Mouse (Mus musculus): ENCODE measurements around the gene Nphp4. TPM values are rescaled to one million over a fixed set of nuclear protein-coding genes. Genes with fewer than 3 reads are reported as not detected.

Gene Nphp4
- polyA plus RNA-seq, 1 experiment from 2014 or later = 5.7 TPM

DNA sequence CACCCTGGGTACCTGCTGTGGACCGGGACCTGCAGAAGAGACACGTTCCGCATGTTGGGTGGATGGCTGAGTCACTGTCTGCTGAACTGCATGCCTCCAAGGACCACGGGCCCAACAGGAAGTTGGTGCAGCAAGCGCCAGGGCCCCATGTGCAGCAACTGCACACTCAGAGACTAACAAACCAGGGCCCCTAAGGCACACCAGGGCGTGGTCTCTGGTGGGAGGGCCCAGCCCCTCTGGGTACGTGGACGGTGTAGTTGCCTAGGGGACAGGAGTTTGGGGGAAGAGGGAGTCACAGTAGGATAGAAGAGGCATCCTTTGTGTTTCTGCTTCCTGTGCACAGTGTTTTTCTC lies 27.9 kb upstream of the Nphp4 start:
- no peak overlapping the region for H3K4me2 ChIP-seq (ENCODE audit: low read length)
- H3K4me3 ChIP-seq (replicated peaks; ENCODE audit: low read length) = no peak overlapping the region
- no peak overlapping the region for H3K27ac ChIP-seq (ENCODE audit: low read length)
- H3K4me1 ChIP-seq (replicated peaks; ENCODE audit: control insufficient read depth, insufficient read depth, low read length) = peaks cover 4% of the 10 kb centered on the region; the same call in 1 of the 2 replicates
- H3K9me3 ChIP-seq (ENCODE audit: control insufficient read depth, low read length) = no peaks in the 10 kb centered on the region
- no peak overlapping the region for H3K9ac ChIP-seq (replicated peaks; ENCODE audit: low read depth, low read length)
- 68% methylated on average over 8 of the region's 8 CpGs for WGBS
- no peaks in the 10 kb centered on the region for H3K36me3 ChIP-seq (ENCODE audit: control insufficient read depth, insufficient read depth)
- no peaks in the 10 kb centered on the region for H3K27me3 ChIP-seq (replicated peaks; ENCODE audit: control insufficient read depth, insufficient read depth, low read length)
- no peak for ATAC-seq

DNA sequence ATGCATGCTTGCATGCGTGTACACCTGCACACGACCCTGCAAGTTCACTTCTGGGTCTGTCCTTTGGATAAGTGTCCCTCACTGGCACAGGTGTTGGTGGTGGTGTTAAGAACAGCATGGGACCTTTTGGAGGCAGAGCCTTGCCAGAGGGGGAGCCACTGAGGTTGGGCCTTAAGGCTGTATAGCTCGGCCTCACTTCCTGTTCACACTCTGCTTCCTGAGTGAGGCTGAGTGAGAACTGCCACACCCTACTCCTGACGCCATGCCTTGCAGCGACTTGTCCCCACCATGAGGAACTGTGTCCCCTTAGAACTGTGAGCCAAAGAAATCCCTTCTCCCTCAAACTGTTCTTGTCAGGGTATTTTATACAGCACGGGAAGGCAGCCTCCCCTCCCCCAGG lies 25.1 kb upstream of the Nphp4 start:
- Histone ChIP-seq H3K27ac (ENCODE audit: low read length) (no peak overlapping the region), H3K9ac (replicated peaks; ENCODE audit: low read depth, low read length) (no peak overlapping the region), H3K4me2 (ENCODE audit: low read length) (no peak overlapping the region), H3K4me3 (replicated peaks; ENCODE audit: low read length) (no peak overlapping the region), H3K27me3 (replicated peaks; ENCODE audit: control insufficient read depth, insufficient read depth, low read length) (no peaks in the 10 kb centered on the region), H3K4me1 (replicated peaks; ENCODE audit: control insufficient read depth, insufficient read depth, low read length) (peaks cover 7% of the 10 kb centered on the region; the same call in 1 of the 2 replicates), H3K9me3 (ENCODE audit: control insufficient read depth, low read length) (no peaks in the 10 kb centered on the region), H3K36me3 (ENCODE audit: control insufficient read depth, insufficient read depth) (no peaks in the 10 kb centered on the region)
- ATAC-seq = no peak
- 87% methylated on average over 6 of the region's 6 CpGs for WGBS

DNA sequence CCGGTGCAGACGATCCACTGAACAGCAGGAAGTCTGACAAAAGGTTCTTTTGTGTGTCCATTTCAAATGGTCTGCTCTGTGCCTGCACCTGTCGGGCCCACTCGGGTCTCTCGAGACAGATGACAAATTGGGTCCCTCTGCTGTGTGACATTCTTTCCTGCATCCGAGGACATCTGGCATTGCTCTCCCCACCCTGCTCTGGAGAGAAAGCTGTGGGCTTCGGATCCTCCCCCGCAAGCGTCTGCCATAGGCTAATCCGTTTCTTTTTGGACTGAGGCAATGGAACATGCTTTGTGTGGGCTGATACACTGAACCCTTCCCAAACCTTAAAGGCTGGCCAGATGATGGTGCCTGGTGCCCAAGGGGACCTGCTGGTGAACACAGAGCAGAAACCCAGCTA lies 23.4 kb upstream of the Nphp4 start:
- H3K9ac ChIP-seq (replicated peaks; ENCODE audit: low read depth, low read length) = no peak overlapping the region
- 35% methylated on average over 10 of the region's 10 CpGs for WGBS
- H3K4me1 ChIP-seq (replicated peaks; ENCODE audit: control insufficient read depth, insufficient read depth, low read length) = peaks cover 7% of the 10 kb centered on the region; the same call in 1 of the 2 replicates
- no peaks in the 10 kb centered on the region for H3K27me3 ChIP-seq (replicated peaks; ENCODE audit: control insufficient read depth, insufficient read depth, low read length)
- no peak overlapping the region for H3K27ac ChIP-seq (ENCODE audit: low read length)
- ATAC-seq = peak; percentile 26; the same call in 1 of the 2 replicates
- no peak overlapping the region for H3K4me2 ChIP-seq (ENCODE audit: low read length)
- H3K36me3 ChIP-seq (ENCODE audit: control insufficient read depth, insufficient read depth) = no peaks in the 10 kb centered on the region
- no peaks in the 10 kb centered on the region for H3K9me3 ChIP-seq (ENCODE audit: control insufficient read depth, low read length)
- H3K4me3 ChIP-seq (replicated peaks; ENCODE audit: low read length) = no peak overlapping the region

GRCm38 (mm10) chr4:152454153-152454552 lies 22.4 kb upstream of the Nphp4 start:
- Histone ChIP-seq H3K9me3 (ENCODE audit: control insufficient read depth, low read length) (no peaks in the 10 kb centered on the region), H3K9ac (replicated peaks; ENCODE audit: low read depth, low read length) (no peak overlapping the region), H3K27me3 (replicated peaks; ENCODE audit: control insufficient read depth, insufficient read depth, low read length) (no peaks in the 10 kb centered on the region), H3K36me3 (ENCODE audit: control insufficient read depth, insufficient read depth) (no peaks in the 10 kb centered on the region), H3K4me2 (ENCODE audit: low read length) (no peak overlapping the region), H3K4me1 (replicated peaks; ENCODE audit: control insufficient read depth, insufficient read depth, low read length) (peaks cover 7% of the 10 kb centered on the region; the same call in 1 of the 2 replicates), H3K4me3 (replicated peaks; ENCODE audit: low read length) (no peak overlapping the region), H3K27ac (ENCODE audit: low read length) (no peak overlapping the region)
- WGBS = 73% methylated on average over 12 of the region's 12 CpGs
- ATAC-seq = no peak

DNA sequence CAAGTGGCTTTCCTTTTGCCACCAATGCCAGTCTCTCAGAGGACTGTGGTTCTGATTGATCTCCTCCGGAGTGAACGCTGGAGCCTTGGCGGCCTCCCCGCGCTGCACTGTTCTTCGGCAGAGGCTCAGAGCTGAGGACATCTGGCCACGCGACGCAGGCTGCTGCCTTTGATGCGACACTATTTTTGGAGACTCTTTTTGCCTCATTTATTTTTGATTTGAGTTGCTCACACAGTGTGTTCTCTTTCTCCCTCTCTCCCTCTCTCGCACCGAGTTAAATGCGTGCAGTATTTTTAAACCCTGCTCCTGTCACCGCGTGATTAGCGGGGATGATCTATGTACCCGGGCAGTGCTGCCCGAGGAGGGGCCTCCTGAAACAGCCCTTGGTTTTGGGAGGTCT lies 19.9 kb upstream of the Nphp4 start:
- WGBS = 78% methylated on average over 18 of the region's 18 CpGs
- Histone ChIP-seq H3K27me3 (replicated peaks; ENCODE audit: control insufficient read depth, insufficient read depth, low read length) (no peaks in the 10 kb centered on the region), H3K9ac (replicated peaks; ENCODE audit: low read depth, low read length) (no peak overlapping the region), H3K9me3 (ENCODE audit: control insufficient read depth, low read length) (no peaks in the 10 kb centered on the region), H3K36me3 (ENCODE audit: control insufficient read depth, insufficient read depth) (no peaks in the 10 kb centered on the region), H3K4me1 (replicated peaks; ENCODE audit: control insufficient read depth, insufficient read depth, low read length) (peaks cover 7% of the 10 kb centered on the region; the same call in 1 of the 2 replicates), H3K4me2 (ENCODE audit: low read length) (no peak overlapping the region), H3K27ac (ENCODE audit: low read length) (no peak overlapping the region), H3K4me3 (replicated peaks; ENCODE audit: low read length) (no peak overlapping the region)
- ATAC-seq = peak; percentile 55; the same call in 1 of the 2 replicates

- no peak overlapping the region for H3K27ac ChIP-seq (ENCODE audit: low read length)
- WGBS = 88% methylated on average over 4 of the region's 4 CpGs
These were observed 18.8 kb upstream of the Nphp4 start for GRCm38 (mm10) chr4:152457673-152458072.

GRCm38 (mm10) chr4:152462516-152462915 lies 14.0 kb upstream of the Nphp4 start:
- no peak for ATAC-seq

More at GRCm38 (mm10) chr4:152457673-152458072, 18.8 kb upstream of the Nphp4 start:
- H3K4me2 ChIP-seq (ENCODE audit: low read length) = no peak overlapping the region
- H3K36me3 ChIP-seq (ENCODE audit: control insufficient read depth, insufficient read depth) = no peaks in the 10 kb centered on the region
- peaks cover 7% of the 10 kb centered on the region; the same call in 1 of the 2 replicates for H3K4me1 ChIP-seq (replicated peaks; ENCODE audit: control insufficient read depth, insufficient read depth, low read length)
- ATAC-seq = no peak
- no peaks in the 10 kb centered on the region for H3K9me3 ChIP-seq (ENCODE audit: control insufficient read depth, low read length)
- H3K4me3 ChIP-seq (replicated peaks; ENCODE audit: low read length) = no peak overlapping the region
- H3K27me3 ChIP-seq (replicated peaks; ENCODE audit: control insufficient read depth, insufficient read depth, low read length) = no peaks in the 10 kb centered on the region
- no peak overlapping the region for H3K9ac ChIP-seq (replicated peaks; ENCODE audit: low read depth, low read length)

GRCm38 (mm10) chr4:152463147-152463546 lies 13.4 kb upstream of the Nphp4 start:
- no peaks in the 10 kb centered on the region for H3K27me3 ChIP-seq (replicated peaks; ENCODE audit: control insufficient read depth, insufficient read depth, low read length)
- H3K27ac ChIP-seq (ENCODE audit: low read length) = no peak overlapping the region
- H3K4me3 ChIP-seq (replicated peaks; ENCODE audit: low read length) = no peak overlapping the region
- no peak for ATAC-seq
- no peaks in the 10 kb centered on the region for H3K36me3 ChIP-seq (ENCODE audit: control insufficient read depth, insufficient read depth)
- no peak overlapping the region for H3K4me2 ChIP-seq (ENCODE audit: low read length)
- WGBS = 89% methylated on average over 9 of the region's 9 CpGs
- H3K9me3 ChIP-seq (ENCODE audit: control insufficient read depth, low read length) = no peaks in the 10 kb centered on the region
- H3K4me1 ChIP-seq (replicated peaks; ENCODE audit: control insufficient read depth, insufficient read depth, low read length) = no peaks in the 10 kb centered on the region
- H3K9ac ChIP-seq (replicated peaks; ENCODE audit: low read depth, low read length) = no peak overlapping the region

More at GRCm38 (mm10) chr4:152462516-152462915, 14.0 kb upstream of the Nphp4 start:
- Histone ChIP-seq H3K4me1 (replicated peaks; ENCODE audit: control insufficient read depth, insufficient read depth, low read length) (no peaks in the 10 kb centered on the region), H3K36me3 (ENCODE audit: control insufficient read depth, insufficient read depth) (no peaks in the 10 kb centered on the region), H3K27me3 (replicated peaks; ENCODE audit: control insufficient read depth, insufficient read depth, low read length) (no peaks in the 10 kb centered on the region), H3K4me3 (replicated peaks; ENCODE audit: low read length) (no peak overlapping the region), H3K9me3 (ENCODE audit: control insufficient read depth, low read length) (no peaks in the 10 kb centered on the region), H3K9ac (replicated peaks; ENCODE audit: low read depth, low read length) (no peak overlapping the region), H3K4me2 (ENCODE audit: low read length) (no peak overlapping the region), H3K27ac (ENCODE audit: low read length) (no peak overlapping the region)
- 89% methylated on average over 12 of the region's 12 CpGs for WGBS

DNA sequence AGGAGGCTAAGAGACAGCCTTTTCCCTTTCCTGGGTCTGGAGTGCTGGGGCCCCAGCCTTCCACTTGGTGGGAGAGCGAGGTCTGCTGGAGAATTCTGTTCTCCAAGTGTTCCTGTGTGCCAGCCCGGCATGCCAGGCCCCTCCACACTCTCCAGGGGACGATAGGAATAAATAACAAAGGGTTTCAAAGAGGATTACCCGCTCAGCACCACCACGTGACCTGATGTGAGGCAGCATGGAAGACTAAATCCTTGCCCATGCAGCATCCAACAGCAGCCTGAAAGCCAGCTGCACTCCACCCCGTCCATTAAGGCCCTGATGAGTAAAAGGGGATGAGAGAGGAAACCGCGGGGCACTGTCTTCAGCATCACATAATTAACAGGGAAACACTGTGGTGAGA lies 11.4 kb upstream of the Nphp4 start:
- no peak overlapping the region for H3K4me3 ChIP-seq (replicated peaks; ENCODE audit: low read length)
- 8% methylated on average over 8 of the region's 8 CpGs for WGBS
- H3K9me3 ChIP-seq (ENCODE audit: control insufficient read depth, low read length) = no peaks in the 10 kb centered on the region
- peak; percentile 63; the same call in 1 of the 2 replicates for ATAC-seq
- H3K36me3 ChIP-seq (ENCODE audit: control insufficient read depth, insufficient read depth) = no peaks in the 10 kb centered on the region
- no peak overlapping the region for H3K9ac ChIP-seq (replicated peaks; ENCODE audit: low read depth, low read length)
- no peaks in the 10 kb centered on the region for H3K4me1 ChIP-seq (replicated peaks; ENCODE audit: control insufficient read depth, insufficient read depth, low read length)
- no peak overlapping the region for H3K4me2 ChIP-seq (ENCODE audit: low read length)
- no peaks in the 10 kb centered on the region for H3K27me3 ChIP-seq (replicated peaks; ENCODE audit: control insufficient read depth, insufficient read depth, low read length)
- no peak overlapping the region for H3K27ac ChIP-seq (ENCODE audit: low read length)

DNA sequence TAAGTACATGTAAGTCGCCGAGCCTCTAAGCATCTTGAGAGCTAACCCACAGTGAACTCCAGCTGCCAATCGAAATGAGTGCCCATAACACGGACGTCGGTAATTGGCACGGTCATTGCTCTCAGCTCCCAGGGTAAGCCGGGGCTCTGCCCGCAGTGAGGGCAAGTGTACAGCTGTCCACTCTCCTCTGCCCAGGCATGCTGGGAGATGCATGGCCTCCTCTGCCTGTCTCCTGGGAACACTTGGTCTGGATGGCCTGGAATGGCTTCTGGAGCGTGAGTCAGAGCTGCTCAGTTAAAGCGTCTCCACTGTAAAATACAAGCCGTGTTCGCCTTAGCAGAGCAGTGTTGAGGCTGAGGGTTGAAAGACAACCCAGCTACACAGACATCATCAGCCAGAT lies 9.9 kb upstream of the Nphp4 start:
- ATAC-seq = no peak
- Histone ChIP-seq H3K9ac (replicated peaks; ENCODE audit: low read depth, low read length) (no peak overlapping the region), H3K36me3 (ENCODE audit: control insufficient read depth, insufficient read depth) (no peaks in the 10 kb centered on the region), H3K4me1 (replicated peaks; ENCODE audit: control insufficient read depth, insufficient read depth, low read length) (no peaks in the 10 kb centered on the region), H3K27ac (ENCODE audit: low read length) (no peak overlapping the region), H3K9me3 (ENCODE audit: control insufficient read depth, low read length) (no peaks in the 10 kb centered on the region; the same call in 1 of the 2 replicates), H3K27me3 (replicated peaks; ENCODE audit: control insufficient read depth, insufficient read depth, low read length) (no peaks in the 10 kb centered on the region), H3K4me2 (ENCODE audit: low read length) (no peak overlapping the region), H3K4me3 (replicated peaks; ENCODE audit: low read length) (no peak overlapping the region)
- WGBS = 81% methylated on average over 13 of the region's 13 CpGs

All from forebrain, embryonic 16.5 days (tissue).